Mouse (Mus musculus): ENCODE results near the gene Pecam1. TPM values are rescaled to one million over a fixed set of nuclear protein-coding genes. Genes with fewer than 3 reads are reported as not detected.

Pecam1 gene
- total RNA-seq, 1 experiment, result 83.9 TPM

GRCm38 (mm10) chr11:106692890-106693289 is 57.5 kb downstream of the Pecam1 start:
- no peaks in the 10 kb centered on the region for H3K9me3 ChIP-seq (ENCODE audit: control insufficient read depth, insufficient read depth, low read depth, low read length)
- H3K36me3 ChIP-seq (ENCODE audit: control insufficient read depth, insufficient read depth, low read length, poor library complexity, severe bottlenecking), result peaks cover 33% of the 10 kb centered on the region
- in situ Hi-C loops (cut with MboI; ENCODE audit: low sequenced_read_pairs in 2 of 2, unreplicated experiment in 2 of 2), result no loop called here
- H3K27ac ChIP-seq (ENCODE audit: insufficient read depth, low read depth, low read length, poor library complexity, severe bottlenecking), result no peak overlapping the region; the same call in 1 of the 2 replicates
- TF ChIP-seq HCFC1 (IDR thresholded peaks at IDR 0.05; ENCODE audit: borderline replicate concordance, insufficient read depth, low read length) (no peak), ZC3H11A (IDR thresholded peaks at IDR 0.05; ENCODE audit: borderline replicate concordance, low read depth, low read length) (no peak), MAFK (IDR thresholded peaks at IDR 0.05; ENCODE audit: insufficient read depth, low read depth, low read length) (no peak)
- no peak overlapping the region for H3K4me3 ChIP-seq (ENCODE audit: insufficient read depth in 1 of 2, low read depth in 1 of 2, low read length in 2 of 2, poor library complexity in 1 of 2, severe bottlenecking in 1 of 2)
- H3K4me1 ChIP-seq (ENCODE audit: control insufficient read depth in 2 of 2, insufficient read depth in 2 of 2, low read length in 2 of 2, poor library complexity in 1 of 2), result peaks cover 0 to 18% of the 10 kb centered on the region in 2 experiments; a peak in 3 of 4 replicates
- no peak overlapping the region for H3K9ac ChIP-seq (ENCODE audit: insufficient read depth, low read depth, low read length, poor library complexity, severe bottlenecking)
- no peak for DNase-seq (ENCODE audit: low read depth, low spot score)

- Histone ChIP-seq H3K36me3 (ENCODE audit: control insufficient read depth, insufficient read depth, low read length, poor library complexity, severe bottlenecking) (peaks cover 45% of the 10 kb centered on the region), H3K27ac (ENCODE audit: insufficient read depth, low read depth, low read length, poor library complexity, severe bottlenecking) (no peak overlapping the region), H3K4me3 (ENCODE audit: insufficient read depth in 1 of 2, low read depth in 1 of 2, low read length in 2 of 2, poor library complexity in 1 of 2, severe bottlenecking in 1 of 2) (no peak overlapping the region), H3K4me1 (ENCODE audit: control insufficient read depth in 2 of 2, insufficient read depth in 2 of 2, low read length in 2 of 2, poor library complexity in 1 of 2) (peaks cover 0 to 6% of the 10 kb centered on the region in 2 experiments; a peak in 2 of 4 replicates), H3K9ac (ENCODE audit: insufficient read depth, low read depth, low read length, poor library complexity, severe bottlenecking) (no peak overlapping the region), H3K9me3 (ENCODE audit: control insufficient read depth, insufficient read depth, low read depth, low read length) (no peaks in the 10 kb centered on the region)
- in situ Hi-C loops (cut with MboI; ENCODE audit: low sequenced_read_pairs in 2 of 2, unreplicated experiment in 2 of 2), result no loop called here
- TF ChIP-seq ZNF384 (IDR thresholded peaks at IDR 0.05; ENCODE audit: low read depth, low read length) (no peak), HCFC1 (IDR thresholded peaks at IDR 0.05; ENCODE audit: borderline replicate concordance, insufficient read depth, low read length) (no peak), MAFK (IDR thresholded peaks at IDR 0.05; ENCODE audit: insufficient read depth, low read depth, low read length) (no peak), CHD2 (IDR thresholded peaks at IDR 0.05; ENCODE audit: low read depth, low read length) (no peak), ZC3H11A (IDR thresholded peaks at IDR 0.05; ENCODE audit: borderline replicate concordance, low read depth, low read length) (no peak)
- DNase-seq (ENCODE audit: low read depth, low spot score), result no peak
Measured at GRCm38 (mm10) chr11:106688375-106688774, 62.1 kb downstream of the Pecam1 start.

- in situ Hi-C loops (cut with MboI; ENCODE audit: low sequenced_read_pairs in 2 of 2, unreplicated experiment in 2 of 2), result no loop called here
- Histone ChIP-seq H3K9ac (ENCODE audit: insufficient read depth, low read depth, low read length, poor library complexity, severe bottlenecking) (no peak overlapping the region), H3K4me3 (ENCODE audit: insufficient read depth in 1 of 2, low read depth in 1 of 2, low read length in 2 of 2, poor library complexity in 1 of 2, severe bottlenecking in 1 of 2) (no peak overlapping the region), H3K27ac (ENCODE audit: insufficient read depth, low read depth, low read length, poor library complexity, severe bottlenecking) (no peak overlapping the region), H3K4me1 (ENCODE audit: control insufficient read depth in 2 of 2, insufficient read depth in 2 of 2, low read length in 2 of 2, poor library complexity in 1 of 2) (peaks cover 0 to 6% of the 10 kb centered on the region in 2 experiments; a peak in 2 of 4 replicates), H3K36me3 (ENCODE audit: control insufficient read depth, insufficient read depth, low read length, poor library complexity, severe bottlenecking) (peaks cover 45% of the 10 kb centered on the region), H3K9me3 (ENCODE audit: control insufficient read depth, insufficient read depth, low read depth, low read length) (no peaks in the 10 kb centered on the region)
- TF ChIP-seq HCFC1 (IDR thresholded peaks at IDR 0.05; ENCODE audit: borderline replicate concordance, insufficient read depth, low read length) (no peak), CHD2 (IDR thresholded peaks at IDR 0.05; ENCODE audit: low read depth, low read length) (no peak), ZC3H11A (IDR thresholded peaks at IDR 0.05; ENCODE audit: borderline replicate concordance, low read depth, low read length) (no peak), ZNF384 (IDR thresholded peaks at IDR 0.05; ENCODE audit: low read depth, low read length) (no peak), MAFK (IDR thresholded peaks at IDR 0.05; ENCODE audit: insufficient read depth, low read depth, low read length) (no peak)
- DNase-seq (ENCODE audit: low read depth, low spot score), result no peak
Measured at GRCm38 (mm10) chr11:106687293-106687692, 63.1 kb downstream of the Pecam1 start.

GRCm38 (mm10) chr11:106684027-106684426 is 66.4 kb downstream of the Pecam1 start:
- TF ChIP-seq MAFK (IDR thresholded peaks at IDR 0.05; ENCODE audit: insufficient read depth, low read depth, low read length) (no peak), ZC3H11A (IDR thresholded peaks at IDR 0.05; ENCODE audit: borderline replicate concordance, low read depth, low read length) (no peak), ZNF384 (IDR thresholded peaks at IDR 0.05; ENCODE audit: low read depth, low read length) (no peak), CHD2 (IDR thresholded peaks at IDR 0.05; ENCODE audit: low read depth, low read length) (no peak), HCFC1 (IDR thresholded peaks at IDR 0.05; ENCODE audit: borderline replicate concordance, insufficient read depth, low read length) (no peak)
- Histone ChIP-seq H3K36me3 (ENCODE audit: control insufficient read depth, insufficient read depth, low read length, poor library complexity, severe bottlenecking) (peaks cover 52% of the 10 kb centered on the region), H3K9me3 (ENCODE audit: control insufficient read depth, insufficient read depth, low read depth, low read length) (no peaks in the 10 kb centered on the region), H3K27ac (ENCODE audit: insufficient read depth, low read depth, low read length, poor library complexity, severe bottlenecking) (peak overlapping the region; percentile 30; the same call in 1 of the 2 replicates), H3K4me1 (ENCODE audit: control insufficient read depth in 2 of 2, insufficient read depth in 2 of 2, low read length in 2 of 2, poor library complexity in 1 of 2) (no peaks in the 10 kb centered on the region; a peak in 1 of 4 replicates), H3K9ac (ENCODE audit: insufficient read depth, low read depth, low read length, poor library complexity, severe bottlenecking) (no peak overlapping the region), H3K4me3 (ENCODE audit: insufficient read depth in 1 of 2, low read depth in 1 of 2, low read length in 2 of 2, poor library complexity in 1 of 2, severe bottlenecking in 1 of 2) (no peak overlapping the region)
- no peak for DNase-seq (ENCODE audit: low read depth, low spot score)
- in situ Hi-C loops (cut with MboI; ENCODE audit: low sequenced_read_pairs in 2 of 2, unreplicated experiment in 2 of 2), result no loop called here

GRCm38 (mm10) chr11:106683345-106683744 is 67.1 kb downstream of the Pecam1 start:
- no peak overlapping the region for H3K9ac ChIP-seq (ENCODE audit: insufficient read depth, low read depth, low read length, poor library complexity, severe bottlenecking)
- TF ChIP-seq ZNF384 (IDR thresholded peaks at IDR 0.05; ENCODE audit: low read depth, low read length) (no peak), HCFC1 (IDR thresholded peaks at IDR 0.05; ENCODE audit: borderline replicate concordance, insufficient read depth, low read length) (no peak), MAFK (IDR thresholded peaks at IDR 0.05; ENCODE audit: insufficient read depth, low read depth, low read length) (no peak), ZC3H11A (IDR thresholded peaks at IDR 0.05; ENCODE audit: borderline replicate concordance, low read depth, low read length) (no peak), CHD2 (IDR thresholded peaks at IDR 0.05; ENCODE audit: low read depth, low read length) (no peak)
- no peaks in the 10 kb centered on the region for H3K9me3 ChIP-seq (ENCODE audit: control insufficient read depth, insufficient read depth, low read depth, low read length)
- no peak overlapping the region for H3K4me3 ChIP-seq (ENCODE audit: insufficient read depth in 1 of 2, low read depth in 1 of 2, low read length in 2 of 2, poor library complexity in 1 of 2, severe bottlenecking in 1 of 2)
- DNase-seq (ENCODE audit: low read depth, low spot score), result no peak
- in situ Hi-C loops (cut with MboI; ENCODE audit: low sequenced_read_pairs in 2 of 2, unreplicated experiment in 2 of 2), result no loop called here
- no peak overlapping the region for H3K27ac ChIP-seq (ENCODE audit: insufficient read depth, low read depth, low read length, poor library complexity, severe bottlenecking)
- peaks cover 49% of the 10 kb centered on the region for H3K36me3 ChIP-seq (ENCODE audit: control insufficient read depth, insufficient read depth, low read length, poor library complexity, severe bottlenecking)
- H3K4me1 ChIP-seq (ENCODE audit: control insufficient read depth in 2 of 2, insufficient read depth in 2 of 2, low read length in 2 of 2, poor library complexity in 1 of 2), result no peaks in the 10 kb centered on the region; a peak in 1 of 4 replicates
